Mouse (Mus musculus) midbrain, embryonic 14.5 days (tissue): ENCODE measurements at regions not wholly inside any gene's neighbourhood (a gene's known extent, or its start where the extent isn't known, plus 50 kb on each side); places are given as distances from the start of the nearest gene placed in this dataset.

Experiments
- ATAC-seq: fragments of 200-750 bp; cut with Nextera tagmentation; 2 replicates; pipeline ENCODE4 v1.8.0; 2017; ENCODE audit warnings: moderate number of reproducible peaks, moderate library complexity; ENCODE audit not compliant: low FRiP score, low TSS enrichment
- DNase-seq: peaks from one replicate; pipeline ENCODE4 v3.0.0-alpha.2; 2015
- H3K27ac ChIP-seq: fragments of 300-500 bp; sonication (generic); replicated peaks from 2 replicates; pipeline ENCODE4 v1.5.1; 2014; ENCODE audit warnings: mild to moderate bottlenecking, low read depth, low read length, moderate library complexity
- H3K27me3 ChIP-seq: fragments of 300-500 bp; sonication (generic); 2 replicates; pipeline ENCODE4 v1.6.1; 2014; ENCODE audit warnings: low read length, control low read depth, mixed read lengths; ENCODE audit not compliant: control insufficient read depth, insufficient read depth
- H3K36me3 ChIP-seq: fragments of 300-500 bp; sonication (generic); 2 replicates; pipeline ENCODE4 v1.6.1; 2014; ENCODE audit warnings: low read length, control low read depth; ENCODE audit not compliant: control insufficient read depth, insufficient read depth
- H3K4me1 ChIP-seq: fragments of 300-500 bp; sonication (generic); 2 replicates; pipeline ENCODE4 v1.6.1; 2014; ENCODE audit warnings: mild to moderate bottlenecking, antibody characterized with exemption, low read length, control low read depth; ENCODE audit not compliant: control insufficient read depth, insufficient read depth
- H3K4me2 ChIP-seq: fragments of 300-500 bp; sonication (generic); 2 replicates; pipeline ENCODE4 v1.6.1; 2014; ENCODE audit warnings: mild to moderate bottlenecking, low read length, moderate library complexity
- H3K4me3 ChIP-seq: fragments of 300-500 bp; sonication (generic); replicated peaks from 2 replicates; pipeline ENCODE4 v1.5.1; 2014; ENCODE audit warnings: low read depth, low read length
- H3K9ac ChIP-seq: fragments of 300-500 bp; sonication (generic); replicated peaks from 2 replicates; pipeline ENCODE4 v1.6.1; 2014; ENCODE audit warnings: mild to moderate bottlenecking, low read length, moderate library complexity
- H3K9me3 ChIP-seq: fragments of 300-500 bp; sonication (generic); 2 replicates; pipeline ENCODE4 v1.6.1; 2016; ENCODE audit warnings: low read length, control low read depth, mixed read lengths; ENCODE audit not compliant: control insufficient read depth
- WGBS: fragments of 180-500 bp; shearing (Covaris S2); extraction: QIAGEN DNeasy Blood & Tissue Kit; methylation state at CpG from one replicate; pipeline ENCODE4 v1.1.7; 2014; 5-methylcytosine and 5-hydroxymethylcytosine counted together

DNA sequence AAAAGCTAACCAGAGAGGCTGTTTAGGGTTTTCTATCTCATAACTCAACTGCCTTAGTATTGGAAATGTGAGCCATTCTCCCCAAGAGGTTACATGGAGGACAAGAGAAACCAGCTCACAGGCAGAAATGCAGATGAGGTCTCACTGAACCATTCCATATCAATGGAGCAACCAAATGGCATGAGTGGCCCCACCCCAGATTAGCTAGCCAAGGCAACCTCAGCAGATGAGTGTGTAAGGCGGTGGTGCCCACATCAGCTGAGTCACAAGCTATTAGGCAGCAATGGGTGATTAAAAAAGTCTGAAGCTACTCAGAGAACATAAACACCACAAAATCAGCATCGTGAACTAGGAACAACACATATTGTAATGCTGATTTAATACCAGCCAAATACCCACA lies 133.2 kb downstream of the Lpin1 start:
- no peaks in the 10 kb centered on the region for H3K36me3 ChIP-seq
- 87% methylated on average over 2 of the region's 2 CpGs for WGBS
- DNase-seq = no peak
- H3K4me3 ChIP-seq = no peak overlapping the region
- no peak overlapping the region for H3K4me2 ChIP-seq
- no peak overlapping the region for H3K27ac ChIP-seq
- no peaks in the 10 kb centered on the region for H3K4me1 ChIP-seq
- no peaks in the 10 kb centered on the region for H3K27me3 ChIP-seq
- no peak for ATAC-seq
- H3K9ac ChIP-seq = no peak overlapping the region
- H3K9me3 ChIP-seq = no peaks in the 10 kb centered on the region

DNA sequence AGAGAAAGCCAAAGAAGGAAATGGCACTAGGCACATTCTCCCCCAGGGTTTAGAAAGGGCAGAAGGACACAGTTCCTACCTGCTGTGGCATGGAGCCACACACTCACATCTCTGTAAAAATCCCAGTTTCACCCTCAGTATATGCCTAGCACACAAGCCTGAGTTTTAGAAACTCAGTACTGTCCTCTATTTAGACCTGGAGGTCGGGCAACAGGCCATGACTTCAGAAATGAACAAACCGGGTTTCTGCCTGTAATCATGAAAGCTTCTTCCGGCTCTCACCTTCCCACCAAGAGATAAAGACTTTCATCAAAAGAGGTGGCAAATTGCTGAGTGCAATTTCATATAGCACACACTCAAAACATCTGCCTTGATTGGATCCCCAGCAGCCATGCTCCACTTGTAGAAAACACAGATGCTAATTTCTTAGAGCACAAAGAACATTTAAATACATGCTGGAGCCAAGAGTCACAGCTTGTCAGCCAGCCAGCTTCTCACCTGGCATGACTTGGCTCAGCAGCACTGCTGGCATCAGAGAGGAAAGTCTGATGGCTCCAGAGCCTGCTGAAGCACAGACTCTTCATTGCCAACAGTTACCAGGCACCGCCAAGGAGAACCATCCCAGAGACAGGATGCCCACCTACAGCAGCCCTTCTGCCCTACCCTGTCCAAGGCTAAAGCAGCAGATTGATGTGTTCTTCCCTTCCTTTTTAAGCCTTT lies 136.2 kb downstream of the Lpin1 start:
- Histone ChIP-seq H3K4me1 (no peaks in the 10 kb centered on the region), H3K4me2 (no peak overlapping the region), H3K27ac (no peak overlapping the region), H3K36me3 (no peaks in the 10 kb centered on the region), H3K9ac (no peak overlapping the region), H3K27me3 (no peaks in the 10 kb centered on the region), H3K4me3 (no peak overlapping the region), H3K9me3 (no peaks in the 10 kb centered on the region)
- 87% methylated on average over 4 of the region's 4 CpGs for WGBS
- DNase-seq (peak; percentile 17), ATAC-seq (no peak)

DNA sequence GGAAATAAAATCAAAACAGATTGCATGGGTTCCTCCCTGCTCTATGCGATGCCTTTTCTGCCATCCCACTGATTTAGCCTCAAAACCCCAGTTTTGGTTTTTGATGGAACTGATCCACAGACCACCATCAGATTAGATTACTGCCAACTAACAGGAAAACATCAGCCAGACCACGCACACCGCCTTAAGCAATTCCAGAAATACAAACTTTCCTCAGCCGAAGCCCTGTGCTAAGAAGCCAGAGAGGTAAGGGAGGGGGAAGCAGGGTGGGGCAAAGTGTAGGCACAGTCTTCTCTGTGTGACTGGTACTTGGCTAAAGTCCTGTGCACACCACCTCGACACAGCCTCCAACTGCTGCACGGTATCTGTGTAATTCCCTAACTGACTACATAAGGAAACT lies 153.3 kb downstream of the Lpin1 start:
- H3K36me3 ChIP-seq = no peaks in the 10 kb centered on the region
- no peaks in the 10 kb centered on the region for H3K4me1 ChIP-seq
- H3K9me3 ChIP-seq = no peaks in the 10 kb centered on the region
- WGBS = 94% methylated on average over 6 of the region's 6 CpGs
- H3K27me3 ChIP-seq = no peaks in the 10 kb centered on the region
- H3K4me3 ChIP-seq = no peak overlapping the region
- H3K9ac ChIP-seq = no peak overlapping the region
- no peak for ATAC-seq
- H3K27ac ChIP-seq = no peak overlapping the region
- no peak for DNase-seq
- H3K4me2 ChIP-seq = no peak overlapping the region

DNA sequence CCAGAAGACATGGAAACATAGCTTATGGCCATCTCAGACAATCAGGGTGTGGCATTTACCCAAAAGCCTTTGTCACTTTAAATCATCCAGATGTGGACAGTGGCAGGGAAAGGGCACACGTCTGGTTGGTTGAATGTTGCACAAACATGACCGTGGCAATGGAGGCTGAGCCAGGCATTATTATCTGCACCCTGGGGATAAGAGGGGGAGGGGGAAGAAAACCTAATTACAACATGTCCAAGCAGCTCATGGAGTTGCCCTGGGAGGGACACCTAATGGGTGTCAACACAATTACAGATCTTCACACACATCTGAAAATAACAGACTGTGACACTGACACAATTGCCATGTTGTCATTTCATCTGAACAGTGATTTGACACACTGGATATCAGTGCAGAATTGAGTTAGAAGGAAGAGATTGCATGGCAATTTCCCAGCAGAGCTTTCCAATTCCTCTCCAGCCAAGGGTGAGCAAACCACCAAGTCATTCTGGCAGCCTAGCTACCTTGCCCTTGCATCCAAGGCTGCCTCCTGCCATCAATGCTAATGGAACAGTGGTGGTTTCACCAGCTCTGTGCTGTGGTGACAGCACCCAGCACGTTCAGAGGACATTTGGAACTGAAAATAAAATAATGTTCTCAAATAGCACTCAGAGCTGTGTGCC lies 159.9 kb downstream of the Lpin1 start:
- H3K4me3 ChIP-seq = no peak overlapping the region
- no peaks in the 10 kb centered on the region for H3K4me1 ChIP-seq
- ATAC-seq (no peak), DNase-seq (no peak)
- H3K36me3 ChIP-seq = no peaks in the 10 kb centered on the region
- H3K27ac ChIP-seq = no peak overlapping the region
- WGBS = 43% methylated on average over 3 of the region's 3 CpGs
- H3K9ac ChIP-seq = no peak overlapping the region
- H3K4me2 ChIP-seq = no peak overlapping the region
- H3K27me3 ChIP-seq = no peaks in the 10 kb centered on the region
- H3K9me3 ChIP-seq = peaks cover 5% of the 10 kb centered on the region; the same call in 1 of the 2 replicates

DNA sequence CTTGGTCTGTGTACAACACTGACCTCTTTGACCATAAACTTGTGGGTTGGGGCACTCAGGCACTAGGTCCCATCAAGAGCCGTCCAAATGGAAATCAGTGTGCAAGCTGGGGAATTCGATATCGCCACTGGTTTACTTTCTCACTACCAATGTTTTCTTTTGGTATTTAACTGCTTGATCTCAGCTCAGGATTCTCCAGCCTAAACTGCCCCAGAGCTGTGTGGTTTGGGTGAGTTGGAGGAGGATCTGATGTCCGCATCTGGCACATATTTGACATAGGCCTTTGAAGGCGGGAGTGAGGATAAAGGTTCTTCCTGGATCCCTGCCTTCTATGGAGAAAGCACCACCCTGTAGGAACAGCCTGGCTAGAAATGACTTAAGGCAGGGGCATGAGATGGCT lies 172.0 kb downstream of the Lpin1 start:
- ATAC-seq (no peak), DNase-seq (no peak)
- H3K27me3 ChIP-seq = no peaks in the 10 kb centered on the region
- no peak overlapping the region for H3K9ac ChIP-seq
- H3K4me2 ChIP-seq = no peak overlapping the region
- H3K4me1 ChIP-seq = no peaks in the 10 kb centered on the region
- no peaks in the 10 kb centered on the region for H3K9me3 ChIP-seq
- no peak overlapping the region for H3K27ac ChIP-seq
- no peak overlapping the region for H3K4me3 ChIP-seq
- no peaks in the 10 kb centered on the region for H3K36me3 ChIP-seq
- 89% methylated on average over 5 of the region's 5 CpGs for WGBS

DNA sequence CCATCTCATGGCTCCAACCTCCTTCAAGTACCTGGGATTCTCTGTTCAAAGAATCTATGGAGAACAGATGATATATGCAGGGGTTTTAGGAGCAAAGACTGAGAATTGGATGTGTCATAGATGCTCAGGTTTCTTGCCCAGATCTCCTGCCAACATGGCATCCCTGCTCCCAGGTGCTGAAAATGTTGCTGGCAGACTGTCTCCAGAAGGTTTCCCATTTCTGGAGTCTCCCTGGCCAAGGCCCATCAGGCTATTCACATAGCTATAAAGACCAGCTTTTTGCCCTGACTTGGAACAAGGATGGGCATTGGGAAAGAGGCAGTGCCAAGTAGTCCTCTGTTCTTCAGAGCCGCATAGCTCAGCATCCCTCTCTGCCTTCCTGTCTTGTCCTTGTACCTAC lies 173.8 kb downstream of the Lpin1 start:
- DNase-seq = no peak
- Histone ChIP-seq H3K27me3 (no peaks in the 10 kb centered on the region), H3K27ac (no peak overlapping the region), H3K4me1 (no peaks in the 10 kb centered on the region), H3K9ac (no peak overlapping the region), H3K36me3 (no peaks in the 10 kb centered on the region), H3K4me2 (no peak overlapping the region), H3K4me3 (no peak overlapping the region), H3K9me3 (no peaks in the 10 kb centered on the region)
- ATAC-seq = no peak
- WGBS = 93% methylated on average over 1 of the region's 1 CpGs

DNA sequence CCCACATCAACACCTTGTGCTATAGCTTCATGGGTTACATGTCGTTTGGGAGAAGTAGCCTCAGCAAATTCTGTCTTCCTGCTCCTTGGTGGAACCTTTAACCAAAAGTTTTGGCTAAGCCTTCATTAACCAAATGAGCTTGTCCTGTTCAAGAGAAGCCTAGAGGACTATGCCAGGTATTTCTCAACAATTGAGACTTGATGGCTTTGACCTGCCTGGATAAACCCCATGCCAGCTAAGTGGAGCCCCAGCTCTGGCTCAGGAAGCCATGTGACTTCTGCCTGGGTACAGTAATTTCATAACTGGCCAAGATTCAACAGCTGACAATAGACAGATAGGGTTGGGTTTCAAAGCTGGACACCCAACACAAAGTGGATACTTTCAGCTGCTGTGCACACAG lies 174.5 kb downstream of the Lpin1 start:
- H3K27ac ChIP-seq = no peak overlapping the region
- H3K9me3 ChIP-seq = no peaks in the 10 kb centered on the region
- H3K4me1 ChIP-seq = no peaks in the 10 kb centered on the region
- H3K4me3 ChIP-seq = no peak overlapping the region
- H3K9ac ChIP-seq = no peak overlapping the region
- ATAC-seq (no peak), DNase-seq (no peak)
- no peaks in the 10 kb centered on the region for H3K27me3 ChIP-seq
- H3K4me2 ChIP-seq = no peak overlapping the region
- 76% methylated on average over 1 of the region's 1 CpGs for WGBS
- no peaks in the 10 kb centered on the region for H3K36me3 ChIP-seq

DNA sequence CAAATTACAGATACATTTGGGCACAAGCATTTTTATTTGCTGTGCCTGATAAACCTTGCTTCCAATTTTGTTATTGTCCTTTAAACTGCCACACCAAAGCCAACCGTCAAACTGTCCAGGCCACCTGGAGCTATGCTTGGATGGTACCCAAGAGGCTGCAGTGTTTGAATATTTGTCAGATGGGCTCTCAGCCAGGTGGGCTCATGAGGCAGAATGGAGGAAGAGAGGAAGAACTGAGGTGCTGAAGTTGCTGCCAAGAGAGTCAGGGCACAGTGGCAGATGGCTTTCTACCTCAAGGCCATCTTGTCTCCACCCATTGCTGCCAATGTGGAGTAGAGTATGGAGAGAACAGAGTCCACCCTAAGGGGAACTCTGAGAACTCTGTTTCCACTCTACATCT lies 176.0 kb downstream of the Lpin1 start:
- ATAC-seq = no peak
- Histone ChIP-seq H3K4me2 (no peak overlapping the region), H3K36me3 (no peaks in the 10 kb centered on the region), H3K9me3 (no peaks in the 10 kb centered on the region), H3K4me3 (no peak overlapping the region), H3K4me1 (no peaks in the 10 kb centered on the region), H3K27ac (no peak overlapping the region), H3K9ac (no peak overlapping the region), H3K27me3 (no peaks in the 10 kb centered on the region)
- peak; percentile 15 for DNase-seq
- WGBS = 61% methylated on average over 1 of the region's 1 CpGs

DNA sequence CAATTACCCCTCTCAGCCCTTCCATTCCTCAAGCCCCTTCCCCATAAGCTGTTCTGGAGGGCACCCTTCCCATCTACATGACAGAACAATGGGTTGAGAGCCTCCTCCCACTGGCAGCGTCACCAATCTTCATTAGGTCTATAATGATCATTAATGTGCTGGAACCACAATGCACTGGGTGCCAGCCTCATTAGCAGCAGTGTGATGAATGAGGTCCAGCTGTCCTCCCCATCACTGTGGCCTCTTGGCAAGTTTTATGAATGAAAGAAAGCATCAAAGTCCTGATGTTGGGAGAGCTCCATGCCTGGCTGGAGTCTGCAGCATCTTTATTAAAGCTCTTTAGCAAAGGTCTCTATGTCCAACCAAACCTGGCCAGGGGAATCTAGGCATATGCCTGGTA lies 176.5 kb downstream of the Lpin1 start:
- H3K36me3 ChIP-seq = no peaks in the 10 kb centered on the region

More for the DNA sequence above, 176.5 kb downstream of the Lpin1 start:
- WGBS = 60% methylated on average over 1 of the region's 1 CpGs
- no peak overlapping the region for H3K9ac ChIP-seq
- no peaks in the 10 kb centered on the region for H3K9me3 ChIP-seq
- no peak overlapping the region for H3K4me2 ChIP-seq
- H3K27me3 ChIP-seq = no peaks in the 10 kb centered on the region
- H3K27ac ChIP-seq = no peak overlapping the region
- no peak for DNase-seq
- no peak overlapping the region for H3K4me3 ChIP-seq
- 0 out of 2 replicates have a peak, but pooled peaks have one; percentile 31 for ATAC-seq
- H3K4me1 ChIP-seq = no peaks in the 10 kb centered on the region
